Mouse (Mus musculus) forelimb bud, embryonic 11.5 days (tissue): ENCODE results near the gene Fam241a.

Source experiments
- DNase-seq: peaks from one replicate; pipeline ENCODE4 v3.0.0-alpha.2; 2012; ENCODE audit warnings: low read depth, low spot score

Fam241a gene

DNA sequence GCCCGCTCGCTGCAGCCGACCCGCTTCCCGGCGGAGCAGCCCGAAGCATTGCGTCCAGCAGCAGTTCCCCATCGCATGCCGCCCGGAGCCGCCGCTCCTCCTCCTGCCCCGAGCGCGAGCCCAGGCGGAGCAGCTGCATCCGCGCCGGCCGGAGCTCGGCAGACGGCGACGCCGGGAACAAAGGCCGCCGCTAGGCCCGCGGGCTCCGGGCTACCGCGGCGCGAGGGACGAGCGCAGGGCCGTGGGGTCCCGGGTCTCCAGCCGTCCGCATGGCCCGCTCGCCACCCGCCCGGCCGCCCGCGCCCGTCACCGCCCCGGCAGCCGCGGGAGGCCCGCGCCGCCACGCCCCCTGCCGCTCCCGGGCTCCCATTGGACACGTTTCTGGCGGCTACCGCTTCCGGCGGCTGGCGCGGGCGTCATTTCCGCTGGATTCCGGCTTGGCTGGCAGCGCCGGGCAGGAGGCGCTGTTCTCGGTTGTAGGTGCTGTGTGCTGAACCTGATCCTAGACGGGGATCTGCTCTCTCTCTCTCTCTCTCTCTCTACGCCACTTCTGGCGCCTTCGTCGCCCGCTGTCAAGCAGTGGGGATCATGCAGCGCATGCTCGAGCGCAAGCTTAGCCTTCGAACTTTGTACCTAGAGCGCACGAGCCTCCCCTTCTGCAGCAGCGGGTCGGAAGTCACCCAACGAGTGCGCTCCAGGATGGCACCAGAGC lies 58.8 kb downstream of the Fam241a start, which contains the start of gene Ap1ar:
Gene Ap1ar, minus strand, starts transcription at position 370 of the 712 bp plus-strand sequence.
- peak; percentile 94 for DNase-seq

DNA sequence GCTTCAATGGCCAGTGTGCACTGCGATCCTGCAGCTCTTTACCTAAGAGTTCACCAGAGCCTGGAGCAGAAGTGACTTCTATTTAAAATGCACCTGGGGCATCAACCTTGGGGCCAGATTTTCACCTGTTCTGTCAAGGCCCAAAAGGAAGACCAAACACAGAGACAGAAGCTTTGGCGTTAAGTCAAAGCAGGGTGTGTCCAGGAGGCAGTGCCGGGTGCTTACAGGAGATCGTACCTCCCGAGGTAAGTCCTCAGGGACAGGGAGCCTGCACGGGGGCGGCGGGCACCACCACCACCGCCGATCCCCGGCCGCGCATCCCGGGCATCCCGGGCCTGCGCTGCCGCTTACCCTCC lies 59.3 kb downstream of the Fam241a start:
- no peak for DNase-seq

GRCm38 (mm10) chr3:127835594-127835993 lies 60.5 kb downstream of the Fam241a start:
- no peak for DNase-seq

- no peak for DNase-seq
These were observed 62.1 kb downstream of the Fam241a start for GRCm38 (mm10) chr3:127834040-127834439.

DNA sequence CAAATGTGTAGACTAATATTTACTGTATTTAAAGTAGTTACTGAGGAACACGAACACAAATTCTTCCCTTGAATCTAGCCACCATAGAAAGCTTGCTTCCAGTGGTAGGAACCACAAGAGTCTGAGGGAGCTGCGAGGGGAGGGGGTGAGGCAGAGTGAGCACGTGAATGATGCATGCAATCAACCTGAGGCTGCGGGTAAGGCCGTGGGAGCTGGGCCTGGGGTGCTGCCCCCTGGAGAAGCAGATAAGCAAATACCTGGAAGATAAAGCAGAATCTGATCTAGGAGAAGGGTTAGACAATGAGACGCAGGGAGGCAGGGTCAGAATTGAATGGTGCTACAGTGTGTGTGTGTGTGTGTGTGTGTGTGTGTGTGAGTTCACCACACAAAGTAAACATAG lies 65.0 kb downstream of the Fam241a start:
- no peak for DNase-seq

DNA sequence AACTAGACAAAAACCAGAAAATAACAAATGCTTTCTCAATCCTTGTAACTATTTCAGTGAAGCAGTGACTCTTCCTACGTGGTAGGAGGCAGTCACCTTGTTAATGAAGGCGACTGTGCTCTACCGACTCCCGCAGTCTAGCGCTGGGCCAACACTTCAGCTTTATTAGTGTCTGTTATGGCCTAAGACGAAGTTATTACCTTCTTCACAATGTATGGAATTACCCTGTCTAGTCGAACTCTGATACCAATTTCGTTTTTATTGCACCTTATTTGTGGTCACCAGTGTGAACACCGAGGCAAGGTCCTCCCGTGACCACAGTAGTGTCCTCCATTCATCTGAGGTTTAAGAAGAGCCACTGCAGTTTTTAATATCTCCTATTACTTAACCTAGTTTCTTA lies 65.9 kb downstream of the Fam241a start:
- DNase-seq: no peak

DNA sequence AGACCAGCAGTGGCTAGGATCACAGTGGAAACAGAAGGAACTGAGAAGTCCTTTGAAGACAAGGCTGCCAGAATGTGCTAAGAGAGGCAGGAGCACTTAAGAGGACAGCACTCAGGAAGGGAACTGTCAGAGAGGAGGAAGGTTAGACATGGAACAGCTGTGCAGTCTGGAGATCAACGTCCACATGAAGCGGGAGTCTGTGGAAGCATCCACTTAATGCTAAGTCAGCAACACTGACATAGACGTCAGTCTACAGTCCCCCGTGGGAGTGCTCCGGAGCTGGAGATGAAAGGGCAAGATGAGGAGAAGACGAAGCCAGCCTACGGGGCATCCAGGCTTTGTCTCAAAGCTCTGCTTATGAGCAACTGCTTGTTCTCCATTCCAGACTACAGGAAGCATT lies 69.0 kb downstream of the Fam241a start:
- DNase-seq: no peak

GRCm38 (mm10) chr3:127826503-127826902 lies 69.6 kb downstream of the Fam241a start:
- no peak for DNase-seq

DNA sequence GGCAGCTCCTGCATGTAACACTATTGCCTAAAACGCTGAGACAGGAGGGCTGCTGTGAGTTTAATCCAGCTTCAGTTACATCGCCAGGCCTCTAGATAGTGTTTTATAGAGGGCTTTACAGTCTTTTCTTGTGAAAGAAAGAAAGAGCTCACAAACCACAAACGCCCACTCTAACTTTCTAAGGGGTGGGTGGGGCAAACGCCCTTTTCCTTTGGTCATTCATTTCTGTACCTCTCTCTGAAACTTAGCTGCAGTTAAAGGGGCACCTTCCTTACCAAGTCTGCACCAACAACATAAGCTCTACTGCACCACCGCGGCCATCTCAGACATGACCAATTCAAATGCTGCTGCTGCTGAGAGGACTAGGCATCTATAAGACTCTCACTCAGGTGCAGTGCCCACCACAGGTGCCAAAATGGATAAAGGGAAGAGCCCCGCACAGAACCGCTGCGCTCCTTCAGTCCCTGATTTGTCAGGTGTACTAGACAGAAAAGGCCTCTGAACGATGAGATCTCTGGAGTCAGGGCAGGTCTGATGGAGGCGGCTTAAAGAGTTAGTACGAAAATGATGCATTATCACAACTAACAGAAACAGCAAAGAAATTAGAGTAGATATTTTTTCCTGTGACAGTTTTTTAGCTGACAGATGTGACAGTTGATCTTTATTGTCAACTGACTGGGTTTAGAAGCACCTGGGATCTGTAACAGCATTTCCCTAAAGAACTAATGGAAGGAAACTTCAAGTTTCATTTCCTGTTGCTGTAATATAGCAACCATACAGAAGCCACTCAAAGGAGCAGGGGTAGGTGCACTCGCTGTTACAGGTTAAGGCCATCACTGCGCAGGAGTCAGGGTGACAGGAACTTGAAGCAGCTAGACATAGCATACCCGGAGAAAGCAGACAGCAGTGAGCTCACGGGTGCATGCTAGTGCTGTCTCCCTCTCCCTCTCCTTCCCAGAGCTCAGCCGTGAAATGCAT lies 71.9 kb downstream of the Fam241a start:
- no peak for DNase-seq

GRCm38 (mm10) chr3:127821209-127821608 lies 74.9 kb downstream of the Fam241a start:
- DNase-seq: no peak

- no peak for DNase-seq
These were observed 75.7 kb downstream of the Fam241a start for GRCm38 (mm10) chr3:127820400-127820799.
